Comparison of ENCODE assay signal across 10 mouse cellular contexts in the genomic region with DNA sequence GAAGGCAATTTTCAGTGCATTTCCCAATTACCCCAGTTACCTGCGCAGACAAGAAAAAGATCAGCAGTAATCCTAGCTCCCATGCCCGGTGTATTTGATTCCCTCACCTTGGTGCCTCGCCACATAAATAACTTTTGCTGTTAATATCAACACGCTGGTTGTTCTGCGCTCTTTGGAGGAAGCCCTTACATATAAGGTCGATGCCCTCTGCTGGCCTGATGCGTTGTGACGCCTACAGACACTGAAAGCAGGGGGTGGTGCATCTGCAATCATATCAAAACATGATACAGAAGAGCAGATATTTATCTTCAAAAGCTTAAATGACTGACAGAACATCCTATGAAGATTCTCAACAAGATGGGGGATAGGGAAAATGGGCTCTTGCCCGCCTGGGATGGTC.
DNase-seq lines count a peak whose midpoint lies in the region; ATAC-seq and TF ChIP-seq lines count a peak whose summit lies in the region.
"Had no signal": no experiment of that assay in that cellular context is flagged by ENCODE, and none has a peak within 500 bp of the region (broad histone marks: within the 10 kb centered on the region; RNA-seq: fewer than 3 reads in every experiment).

No protein-coding gene starts in this region.

- no peak for TF ChIP-seq POLR2A in myocyte (IDR thresholded peaks at IDR 0.05; ENCODE audit: insufficient read length, low read depth)

- H3K79me2 ChIP-seq in myocyte (ENCODE audit: control insufficient read depth, insufficient read depth), result no peaks in the 10 kb centered on the region

- WGBS in forebrain, embryonic 15.5 days, result 52% methylated on average over 9 of the region's 9 CpGs
- 57% methylated on average over 9 of the region's 9 CpGs for WGBS in forebrain, embryonic 12.5 days
- WGBS in hindbrain, embryonic 11.5 days, result 55% methylated on average over 9 of the region's 9 CpGs

- no peak overlapping the region for H3ac ChIP-seq in myocyte (ENCODE audit: control insufficient read depth, insufficient read length)

- H3K4me1 ChIP-seq in forebrain, embryonic 15.5 days, result no peaks in the 10 kb centered on the region
- no peaks in the 10 kb centered on the region; the same call in 1 of the 2 replicates for H3K4me1 ChIP-seq in forebrain, embryonic 12.5 days
- H3K4me1 ChIP-seq in hindbrain, embryonic 11.5 days (replicated peaks; ENCODE audit: control insufficient read depth, insufficient read depth, low read length), result no peaks in the 10 kb centered on the region

- no peak overlapping the region for H3K27ac ChIP-seq in forebrain, embryonic 15.5 days (replicated peaks)
- no peak overlapping the region for H3K27ac ChIP-seq in forebrain, embryonic 12.5 days
- no peak overlapping the region for H3K27ac ChIP-seq in hindbrain, embryonic 11.5 days (ENCODE audit: low read depth, low read length)
- H3K27ac ChIP-seq: heart, embryonic 13.5 days had no signal

- H3K4me2 ChIP-seq in forebrain, embryonic 15.5 days (replicated peaks), result no peak overlapping the region
- no peak overlapping the region for H3K4me2 ChIP-seq in forebrain, embryonic 12.5 days
- H3K4me2 ChIP-seq in hindbrain, embryonic 11.5 days (replicated peaks; ENCODE audit: low read depth, low read length), result no peak overlapping the region
- H3K4me2 ChIP-seq in myocyte (ENCODE audit: low read depth), result peak overlapping the region; percentile 79
- H3K4me2 ChIP-seq: heart, embryonic 13.5 days had no signal

- no peak overlapping the region for H3K4me3 ChIP-seq in forebrain, embryonic 15.5 days
- H3K4me3 ChIP-seq in forebrain, embryonic 12.5 days (replicated peaks), result no peak overlapping the region
- H3K4me3 ChIP-seq in hindbrain, embryonic 11.5 days (ENCODE audit: low read depth, low read length), result no peak overlapping the region
- no peak overlapping the region for H3K4me3 ChIP-seq in myocyte
- H3K4me3 ChIP-seq: heart, embryonic 13.5 days had no signal

- DNase-seq in right cerebral cortex, postnatal 4 days, result peak; percentile 30
- DNase-seq in right cerebral cortex, adult 18-20 months, result no peak
- DNase-seq in hindbrain, embryonic 11.5 days (ENCODE audit: low spot score), result peak; percentile 48
- no peak for DNase-seq in layer of hippocampus, postnatal 36 days
- no peak for DNase-seq in gastrocnemius, adult 8-10 months (ENCODE audit: low spot score in 2 of 2)

- peaks cover 3% of the 10 kb centered on the region; the same call in 1 of the 2 replicates for H3K36me3 ChIP-seq in forebrain, embryonic 15.5 days
- 0 out of 2 replicates have a peak, but pooled peaks cover 5% of the 10 kb centered on the region for H3K36me3 ChIP-seq in forebrain, embryonic 12.5 days (replicated peaks)
- no peaks in the 10 kb centered on the region for H3K36me3 ChIP-seq in hindbrain, embryonic 11.5 days (ENCODE audit: control insufficient read depth, insufficient read depth, low read length)
- H3K36me3 ChIP-seq in myocyte (ENCODE audit: control insufficient read depth, insufficient read depth), result no peaks in the 10 kb centered on the region

- H3K9ac ChIP-seq in forebrain, embryonic 15.5 days (replicated peaks), result no peak overlapping the region
- no peak overlapping the region for H3K9ac ChIP-seq in forebrain, embryonic 12.5 days
- H3K9ac ChIP-seq in hindbrain, embryonic 11.5 days (ENCODE audit: low read depth, low read length), result no peak overlapping the region
- H3K9ac ChIP-seq: heart, embryonic 13.5 days had no signal

- H3K27me3 ChIP-seq in forebrain, embryonic 15.5 days, result no peaks in the 10 kb centered on the region
- H3K27me3 ChIP-seq in forebrain, embryonic 12.5 days, result no peaks in the 10 kb centered on the region
- H3K27me3 ChIP-seq in hindbrain, embryonic 11.5 days (ENCODE audit: control insufficient read depth, insufficient read depth, low read length), result no peaks in the 10 kb centered on the region
- H3K27me3 ChIP-seq in myocyte (ENCODE audit: control insufficient read depth, insufficient read depth, insufficient read length), result no peaks in the 10 kb centered on the region
- H3K27me3 ChIP-seq: heart, embryonic 13.5 days; Patski had no signal

- ATAC-seq in forebrain, embryonic 15.5 days (replicated peaks), result peak; percentile 35; the same call in 1 of the 2 replicates
- ATAC-seq in forebrain, embryonic 12.5 days (ENCODE audit: low FRiP score), result no peak
- 0 out of 2 replicates have a peak, but pooled peaks have one; percentile 30 for ATAC-seq in hindbrain, embryonic 11.5 days (ENCODE audit: low FRiP score)
- ATAC-seq: Patski had no signal

- H3K9me3 ChIP-seq in forebrain, embryonic 15.5 days, result no peaks in the 10 kb centered on the region
- H3K9me3 ChIP-seq in forebrain, embryonic 12.5 days, result no peaks in the 10 kb centered on the region
- no peaks in the 10 kb centered on the region for H3K9me3 ChIP-seq in hindbrain, embryonic 11.5 days (ENCODE audit: control insufficient read depth, low read length)
- H3K9me3 ChIP-seq: heart, embryonic 13.5 days had no signal

TF ChIP-seq in myocyte, 11 proteins besides CTCF, POLR2A, EP300 and RAD21:
- TF ChIP-seq CEBPB (IDR thresholded peaks at IDR 0.05; ENCODE audit: insufficient read depth, poor library complexity, severe bottlenecking), result no peak
- TF ChIP-seq SRF (IDR thresholded peaks at IDR 0.05; ENCODE audit: control insufficient read depth, insufficient read length, low read depth), result no peak
- no peak for TF ChIP-seq REST (IDR thresholded peaks at IDR 0.05; ENCODE audit: insufficient read depth, insufficient read length)
- no peak for TF ChIP-seq MAX (IDR thresholded peaks at IDR 0.05; ENCODE audit: low read depth)
- no peak for TF ChIP-seq E2F4 (IDR thresholded peaks at IDR 0.05; ENCODE audit: insufficient read depth)
- TF ChIP-seq MYOD1 (IDR thresholded peaks at IDR 0.05; ENCODE audit: control insufficient read depth in 1 of 3, insufficient read length in 2 of 3, low read depth in 2 of 3), result no peak
- no peak for TF ChIP-seq MYOG (IDR thresholded peaks at IDR 0.05; ENCODE audit: control insufficient read depth in 1 of 3, insufficient read depth in 1 of 3, insufficient read length in 2 of 3, low read depth in 2 of 3)
- no peak for TF ChIP-seq USF1 (IDR thresholded peaks at IDR 0.05; ENCODE audit: low read depth)
- no peak for TF ChIP-seq TCF12 (IDR thresholded peaks at IDR 0.05; ENCODE audit: insufficient read depth, poor library complexity, severe bottlenecking)
- TF ChIP-seq POLR2AphosphoS2 (IDR thresholded peaks at IDR 0.05; ENCODE audit: insufficient read length, low read depth), result no peak
- no peak for TF ChIP-seq TCF3 (IDR thresholded peaks at IDR 0.05; ENCODE audit: insufficient read length, low read depth)

Comparison
In these comparisons a context has a peak if more than half of its experiments do, and no peak if none do; other contexts are left out.
1. DNase-seq: peak in right cerebral cortex, postnatal 4 days (single experiment) and hindbrain, embryonic 11.5 days (single experiment); none in right cerebral cortex, adult 18-20 months (single experiment), layer of hippocampus, postnatal 36 days (0 of 2) and gastrocnemius, adult 8-10 months (0 of 2).